8 mouse cellular contexts compared by ENCODE assay signal in genomic region chr5:135169479-135169878, GRCm38 (mm10). TPM values are rescaled to one million over a fixed set of nuclear protein-coding genes. Genes with fewer than 3 reads are reported as not detected.
DNase-seq lines count a peak whose midpoint lies in the region; ATAC-seq and TF ChIP-seq lines count a peak whose summit lies in the region.

No protein-coding gene starts in this region.

- no peaks in the 10 kb centered on the region for H3K9me3 ChIP-seq in erythroblast, embryonic 14.5 days (ENCODE audit: control insufficient read depth, low read length)
- H3K9me3 ChIP-seq in liver, embryonic 13.5 days (replicated peaks): no peaks in the 10 kb centered on the region

- TF ChIP-seq CTCF in thymus, adult 2 months (IDR thresholded peaks at IDR 0.05; ENCODE audit: borderline replicate concordance, control insufficient read depth, extremely low read depth, insufficient read depth, low read length, poor library complexity): no peak

- no peak for DNase-seq in thymus, adult 2 months
- no peak for DNase-seq in thymus, postnatal 36 days
- DNase-seq in liver, embryonic 13.5 days: no peak
- no peak for DNase-seq in right cerebral cortex, postnatal 4 days
- DNase-seq in frontal cortex, postnatal 14 days (ENCODE audit: low spot score in 2 of 2): no peak

- H3K4me1 ChIP-seq in erythroblast, embryonic 14.5 days (ENCODE audit: control insufficient read depth): peaks cover 40% of the 10 kb centered on the region
- peaks cover 8% of the 10 kb centered on the region for H3K4me1 ChIP-seq in thymus, adult 2 months (replicated peaks; ENCODE audit: control insufficient read depth, insufficient read depth, low read length)
- H3K4me1 ChIP-seq in liver, embryonic 13.5 days (replicated peaks): peaks cover 42% of the 10 kb centered on the region

- H3K4me3 ChIP-seq in erythroblast, embryonic 14.5 days (replicated peaks): peak overlapping the region; percentile 95
- peak overlapping the region; percentile 58 for H3K4me3 ChIP-seq in thymus, adult 2 months (ENCODE audit: control insufficient read depth, insufficient read depth, low read length)
- peak overlapping the region; percentile 84 for H3K4me3 ChIP-seq in liver, embryonic 13.5 days (replicated peaks)

- no peak for ATAC-seq in erythroblast, adult 5-6 weeks (replicated peaks; ENCODE audit: low FRiP score, poor library complexity, severe bottlenecking)
- no peak for ATAC-seq in liver, embryonic 13.5 days (ENCODE audit: low read depth)
- no peak for ATAC-seq in granulocyte monocyte progenitor cell, adult 5-6 weeks (replicated peaks; ENCODE audit: poor library complexity, severe bottlenecking)

- H3K9ac ChIP-seq in liver, embryonic 13.5 days: peak overlapping the region; percentile 91

- peak overlapping the region; percentile 77 for H3K4me2 ChIP-seq in liver, embryonic 13.5 days

- H3K36me3 ChIP-seq in erythroblast, embryonic 14.5 days (ENCODE audit: control insufficient read depth): peaks cover 47% of the 10 kb centered on the region
- peaks cover 12% of the 10 kb centered on the region for H3K36me3 ChIP-seq in thymus, adult 2 months (ENCODE audit: control insufficient read depth, insufficient read depth, low read length)
- peaks cover 41% of the 10 kb centered on the region for H3K36me3 ChIP-seq in liver, embryonic 13.5 days

- TF ChIP-seq POLR2A in thymus, adult 2 months (IDR thresholded peaks at IDR 0.05; ENCODE audit: control insufficient read depth, extremely low read depth, insufficient read depth, low read length, poor library complexity): no peak

- H3K27me3 ChIP-seq in erythroblast, embryonic 14.5 days (ENCODE audit: control insufficient read depth): no peaks in the 10 kb centered on the region
- no peaks in the 10 kb centered on the region for H3K27me3 ChIP-seq in thymus, adult 2 months (ENCODE audit: control insufficient read depth, insufficient read depth, low read length)
- H3K27me3 ChIP-seq in liver, embryonic 13.5 days: no peaks in the 10 kb centered on the region

- 92% methylated on average over 5 of the region's 5 CpGs for WGBS in thymus, adult 2 months
- WGBS in liver, embryonic 13.5 days (ENCODE audit: insufficient replicate concordance): 82% methylated on average over 5 of the region's 5 CpGs

- H3K27ac ChIP-seq in thymus, adult 2 months (ENCODE audit: control insufficient read depth, insufficient read depth, low read length): no peak overlapping the region
- peak overlapping the region; percentile 95 for H3K27ac ChIP-seq in liver, embryonic 13.5 days

RNA-seq across cellular contexts. Expression of gene Bcl7b, which starts 1.4 kb away (rescaled TPM):
- 9.0 and 9.3 TPM in 2 replicates for polyA plus RNA-seq in erythroblast, embryonic 14.5 days (2012)
- 6.0 and 10.0 TPM in 2 replicates for total RNA-seq in erythroblast, adult 5-6 weeks (2015; ENCODE audit: low replicate concordance)
- 12.9 and 19.2 TPM in 2 replicates for total RNA-seq in erythroblast, adult 5-6 weeks (2017; ENCODE audit: low replicate concordance)
- 61.1 and 67.0 TPM in 2 replicates for polyA plus RNA-seq in thymus, adult 2 months (2012; rRNA removed)
- polyA plus RNA-seq in liver, embryonic 13.5 days (2015; fragmentation: Nextera tagmentation; extraction: Ambion mirVana): 34.5 and 41.1 TPM in 2 replicates
- total RNA-seq in granulocyte monocyte progenitor cell, adult 5-6 weeks (2014; fragmentation: Nextera tagmentation): 15.8 and 38.5 TPM in 2 replicates
- 20.7 and 36.9 TPM in 2 replicates for total RNA-seq in granulocyte monocyte progenitor cell, adult 5-6 weeks (2017)

RNA-seq across cellular contexts. Expression of gene Baz1b, which starts 17.6 kb away (rescaled TPM):
- polyA plus RNA-seq in erythroblast, embryonic 14.5 days (2012): 2.5 and 2.8 TPM in 2 replicates
- 33.4 and 39.8 TPM in 2 replicates for total RNA-seq in erythroblast, adult 5-6 weeks (2015; ENCODE audit: low replicate concordance)
- total RNA-seq in erythroblast, adult 5-6 weeks (2017; ENCODE audit: low replicate concordance): 91.2 and 108 TPM in 2 replicates
- polyA plus RNA-seq in thymus, adult 2 months (2012; rRNA removed): 56.1 and 68.7 TPM in 2 replicates
- 21.4 and 23.8 TPM in 2 replicates for polyA plus RNA-seq in liver, embryonic 13.5 days (2015; fragmentation: Nextera tagmentation; extraction: Ambion mirVana)
- 121 and 122 TPM in 2 replicates for total RNA-seq in granulocyte monocyte progenitor cell, adult 5-6 weeks (2014; fragmentation: Nextera tagmentation)
- 140 and 147 TPM in 2 replicates for total RNA-seq in granulocyte monocyte progenitor cell, adult 5-6 weeks (2017)

RNA-seq across cellular contexts. Expression of gene Tbl2, which starts 20.0 kb away (rescaled TPM):
- polyA plus RNA-seq in erythroblast, embryonic 14.5 days (2012): 0.58 and 0.84 TPM in 2 replicates
- 1.5 and 3.6 TPM in 2 replicates for total RNA-seq in erythroblast, adult 5-6 weeks (2015; ENCODE audit: low replicate concordance)
- total RNA-seq in erythroblast, adult 5-6 weeks (2017; ENCODE audit: low replicate concordance): 2.8 and 3.7 TPM in 2 replicates
- 18.5 and 18.7 TPM in 2 replicates for polyA plus RNA-seq in thymus, adult 2 months (2012; rRNA removed)
- 13.1 and 13.6 TPM in 2 replicates for polyA plus RNA-seq in liver, embryonic 13.5 days (2015; fragmentation: Nextera tagmentation; extraction: Ambion mirVana)
- 14.7 and 19.2 TPM in 2 replicates for total RNA-seq in granulocyte monocyte progenitor cell, adult 5-6 weeks (2014; fragmentation: Nextera tagmentation)
- 19.1 and 23.0 TPM in 2 replicates for total RNA-seq in granulocyte monocyte progenitor cell, adult 5-6 weeks (2017)
